17 mouse cellular contexts compared by ENCODE assay signal in genomic region chr14:101540466-101540865, GRCm38 (mm10).
DNase-seq lines count a peak whose midpoint lies in the region; ATAC-seq and TF ChIP-seq lines count a peak whose summit lies in the region.
"Had no signal": no experiment of that assay in that cellular context is flagged by ENCODE, and none has a peak within 500 bp of the region (broad histone marks: within the 10 kb centered on the region; RNA-seq: fewer than 3 reads in every experiment).

No protein-coding gene starts in this region.

- H3K9ac ChIP-seq in heart, adult 2 months (ENCODE audit: low read depth, low read length) = no peak overlapping the region
- no peak overlapping the region for H3K9ac ChIP-seq in midbrain, embryonic 14.5 days (replicated peaks; ENCODE audit: low read length)
- H3K9ac ChIP-seq: embryonic facial prominence, embryonic 12.5 days; limb, embryonic 12.5 days; liver, embryonic 14.5 days had no signal

- no peaks in the 10 kb centered on the region; the same call in 1 of the 2 replicates for H3K79me2 ChIP-seq in heart, adult 2 months (replicated peaks; ENCODE audit: control insufficient read depth, insufficient read depth, low read length)

- TF ChIP-seq POLR2A in heart, adult 2 months (IDR thresholded peaks at IDR 0.05; ENCODE audit: insufficient read depth, low read depth, low read length) = no peak

- H3K9me3 ChIP-seq in heart, embryonic 10.5 days = no peaks in the 10 kb centered on the region
- no peaks in the 10 kb centered on the region for H3K9me3 ChIP-seq in midbrain, embryonic 14.5 days (ENCODE audit: control insufficient read depth, low read length)
- H3K9me3 ChIP-seq: embryonic facial prominence, embryonic 12.5 days; limb, embryonic 12.5 days had no signal

- DNase-seq in cerebellum, adult 11-12 months = peak; percentile 28
- DNase-seq in cerebellum, adult 11 months = no peak
- peak in 1 of 2 experiments; percentile 52 for DNase-seq in heart, adult 2 months
- no peak for DNase-seq in heart, embryonic 10.5 days (ENCODE audit: low spot score)
- peak; percentile 9 to 49 for DNase-seq in adrenal gland, postnatal 36 days
- peak; percentile 87 for DNase-seq in gastrocnemius, adult 2 months
- DNase-seq in midbrain, embryonic 14.5 days = no peak
- no peak for DNase-seq in T-cell, adult 2 months (ENCODE audit: low spot score)
- DNase-seq: B cell, adult 2 months; kidney, postnatal 36 days; thymus, postnatal 25 days had no signal

- intact Hi-C loops in heart, adult 2 months (cut with DNase I) = loop anchor here (5.0 kb wide), 1 partner anchor 47 kb away; no protein-coding TSS in a partner anchor
- intact Hi-C loops in gastrocnemius, adult 2 months (cut with DNase I) = loop anchor here (2.0 kb wide), 1 partner anchor 24 kb away; no protein-coding TSS in a partner anchor

- no peak for TF ChIP-seq EP300 in heart, adult 2 months (IDR thresholded peaks at IDR 0.05; ENCODE audit: insufficient read depth, low read depth, low read length)

- H3K4me3 ChIP-seq in heart, adult 2 months = no peak overlapping the region
- H3K4me3 ChIP-seq in heart, embryonic 10.5 days = no peak overlapping the region
- H3K4me3 ChIP-seq in gastrocnemius, adult 2 months = no peak overlapping the region
- H3K4me3 ChIP-seq in midbrain, embryonic 14.5 days (replicated peaks; ENCODE audit: low read depth, low read length) = no peak overlapping the region
- H3K4me3 ChIP-seq: embryonic facial prominence, embryonic 12.5 days; erythroblast, embryonic 14.5 days; limb, embryonic 12.5 days had no signal

- no peak overlapping the region for H3K4me2 ChIP-seq in midbrain, embryonic 14.5 days (ENCODE audit: low read length)
- H3K4me2 ChIP-seq: embryonic facial prominence, embryonic 12.5 days; limb, embryonic 12.5 days; midbrain, embryonic 11.5 days had no signal

- no peak overlapping the region for H3K27ac ChIP-seq in heart, adult 2 months
- no peak overlapping the region for H3K27ac ChIP-seq in heart, embryonic 10.5 days
- no peak overlapping the region for H3K27ac ChIP-seq in gastrocnemius, adult 2 months
- H3K27ac ChIP-seq in midbrain, embryonic 14.5 days (replicated peaks; ENCODE audit: low read depth, low read length) = no peak overlapping the region
- H3K27ac ChIP-seq: embryonic facial prominence, embryonic 12.5 days; limb, embryonic 12.5 days; liver, embryonic 14.5 days had no signal

- TF ChIP-seq CTCF in heart, adult 2 months (IDR thresholded peaks at IDR 0.05) = peak; percentile 28
- peak; percentile 45 for TF ChIP-seq CTCF in gastrocnemius, adult 2 months (IDR thresholded peaks at IDR 0.05)

- WGBS in heart, adult 2 months = 65% methylated on average over 3 of the region's 3 CpGs
- WGBS in heart, embryonic 10.5 days = 97% methylated on average over 3 of the region's 3 CpGs
- 92% methylated on average over 3 of the region's 3 CpGs for WGBS in midbrain, embryonic 14.5 days

- H3K27me3 ChIP-seq in heart, adult 2 months (ENCODE audit: control insufficient read depth, insufficient read depth, low read length) = no peaks in the 10 kb centered on the region
- H3K27me3 ChIP-seq in heart, embryonic 10.5 days (ENCODE audit: insufficient read depth, poor library complexity, severe bottlenecking) = no peaks in the 10 kb centered on the region
- no peaks in the 10 kb centered on the region for H3K27me3 ChIP-seq in midbrain, embryonic 14.5 days (ENCODE audit: control insufficient read depth, insufficient read depth, low read length)
- H3K27me3 ChIP-seq: embryonic facial prominence, embryonic 12.5 days; limb, embryonic 12.5 days had no signal

- no peak for ATAC-seq in midbrain, embryonic 14.5 days (ENCODE audit: low FRiP score, low TSS enrichment)
- ATAC-seq: forebrain, embryonic 14.5 days had no signal

- H3K4me1 ChIP-seq in heart, adult 2 months (ENCODE audit: control insufficient read depth, insufficient read depth, low read length) = peaks cover 4% of the 10 kb centered on the region
- H3K4me1 ChIP-seq in heart, embryonic 10.5 days = peaks cover 9% of the 10 kb centered on the region
- no peaks in the 10 kb centered on the region for H3K4me1 ChIP-seq in midbrain, embryonic 14.5 days (ENCODE audit: control insufficient read depth, insufficient read depth, low read length)

- peaks cover 7% of the 10 kb centered on the region for H3K36me3 ChIP-seq in heart, adult 2 months (ENCODE audit: control insufficient read depth, insufficient read depth, low read length)
- no peaks in the 10 kb centered on the region for H3K36me3 ChIP-seq in heart, embryonic 10.5 days
- no peaks in the 10 kb centered on the region for H3K36me3 ChIP-seq in midbrain, embryonic 14.5 days (ENCODE audit: control insufficient read depth, insufficient read depth, low read length)
- H3K36me3 ChIP-seq: embryonic facial prominence, embryonic 12.5 days; limb, embryonic 12.5 days had no signal

Comparison
In these comparisons a context has a peak if more than half of its experiments do, and no peak if none do; other contexts are left out.
1. DNase-seq: peak in cerebellum, adult 11-12 months (single experiment), adrenal gland, postnatal 36 days (2 of 2) and gastrocnemius, adult 2 months (single experiment); none in cerebellum, adult 11 months (single experiment), heart, embryonic 10.5 days (single experiment), midbrain, embryonic 14.5 days (single experiment) and T-cell, adult 2 months (single experiment).